Mouse (Mus musculus) midbrain, embryonic 11.5 days (tissue): ENCODE data around the gene Ilkap. TPM values are rescaled to one million over a fixed set of nuclear protein-coding genes. Genes with fewer than 3 reads are reported as not detected.

Experiments
- ATAC-seq: fragments of 200-750 bp; cut with Nextera tagmentation; 2 replicates; pipeline ENCODE4 v1.8.0; 2017; ENCODE audit warnings: moderate TSS enrichment, moderate library complexity; ENCODE audit not compliant: low FRiP score
- DNase-seq: peaks from one replicate; pipeline ENCODE4 v3.0.0; 2015; ENCODE audit warnings: low spot score; ENCODE audit errors: missing footprints
- H3K27ac ChIP-seq: fragments of 300-500 bp; sonication (generic); 2 replicates; pipeline ENCODE4 v1.5.1; 2014; ENCODE audit warnings: low read depth, low read length
- H3K27me3 ChIP-seq: fragments of 300-500 bp; sonication (generic); 2 replicates; pipeline ENCODE4 v1.6.1; 2014; ENCODE audit warnings: mild to moderate bottlenecking, low read length, moderate library complexity, mixed read lengths; ENCODE audit not compliant: control insufficient read depth, insufficient read depth
- H3K36me3 ChIP-seq: fragments of 300-500 bp; sonication (generic); 2 replicates; pipeline ENCODE4 v1.6.1; 2014; ENCODE audit warnings: mild to moderate bottlenecking, low read length, moderate library complexity, mixed read lengths; ENCODE audit not compliant: control insufficient read depth, insufficient read depth
- H3K4me1 ChIP-seq: fragments of 300-500 bp; sonication (generic); 2 replicates; pipeline ENCODE4 v1.6.1; 2014; ENCODE audit warnings: low read length; ENCODE audit not compliant: control insufficient read depth, insufficient read depth
- H3K4me2 ChIP-seq: fragments of 300-500 bp; sonication (generic); 2 replicates; pipeline ENCODE4 v1.6.1; 2014; ENCODE audit warnings: mild to moderate bottlenecking, moderate library complexity
- H3K4me3 ChIP-seq: fragments of 300-500 bp; sonication (generic); 2 replicates; pipeline ENCODE4 v1.5.1; 2014; ENCODE audit warnings: low read depth, low read length
- H3K9ac ChIP-seq: fragments of 300-500 bp; sonication (generic); 2 replicates; pipeline ENCODE4 v1.6.1; 2014; ENCODE audit warnings: low read length
- H3K9me3 ChIP-seq: fragments of 300-500 bp; sonication (generic); 2 replicates; pipeline ENCODE4 v1.6.1; 2016; ENCODE audit warnings: low read length; ENCODE audit not compliant: control insufficient read depth
- WGBS: fragments of 180-500 bp; shearing (Covaris S2); extraction: QIAGEN DNeasy Blood & Tissue Kit; methylation state at CpG from one replicate; pipeline ENCODE4 v1.1.7; 2014; 5-methylcytosine and 5-hydroxymethylcytosine counted together
- polyA plus RNA-seq: library from polyadenylated mRNA; unstranded; fragments of >200 nt; fragmentation: Nextera tagmentation; extraction: Ambion mirVana; gene quantifications from 2 replicates; pipeline ENCODE4 v1.2.1, GENCODE M21; 2014

Gene Ilkap
- polyA plus RNA-seq, 1 experiment from 2014 or later, result 169 TPM

- Histone ChIP-seq H3K36me3 (no peaks in the 10 kb centered on the region), H3K4me1 (no peaks in the 10 kb centered on the region), H3K9me3 (no peaks in the 10 kb centered on the region), H3K4me2 (no peak overlapping the region), H3K4me3 (no peak overlapping the region), H3K27ac (no peak overlapping the region), H3K27me3 (no peaks in the 10 kb centered on the region), H3K9ac (no peak overlapping the region)
- ATAC-seq (no peak), DNase-seq (no peak)
- WGBS, result 78% methylated on average over 2 of the region's 2 CpGs
Observed at GRCm38 (mm10) chr1:91324646-91325045, 74.0 kb downstream of the Ilkap start.

Other genes starting within 250 kb of the Ilkap start
- gene Ramp1, start 219.0 kb downstream of the Ilkap start, polyA plus RNA-seq, result 0.50 and 0.85 TPM in 2 replicates
- gene Ube2f, start 148.5 kb downstream of the Ilkap start, polyA plus RNA-seq, result 88.5 and 95.6 TPM in 2 replicates
- 10.1 and 11.0 TPM in 2 replicates for gene Scly, start 100.5 kb downstream of the Ilkap start, polyA plus RNA-seq
- gene Espnl, start 76.7 kb downstream of the Ilkap start, polyA plus RNA-seq, result 0.08 and 0.11 TPM in 2 replicates
- 0.10 and 0.26 TPM in 2 replicates for gene Klhl30, start 47.8 kb downstream of the Ilkap start, polyA plus RNA-seq
- gene Erfe, start 32.4 kb downstream of the Ilkap start, polyA plus RNA-seq, result 0.52 and 0.73 TPM in 2 replicates
- 300 and 322 TPM in 2 replicates for gene Hes6, start 15.2 kb upstream of the Ilkap start, polyA plus RNA-seq
- 1.5 and 1.6 TPM in 2 replicates for gene Per2, start 60.5 kb upstream of the Ilkap start, polyA plus RNA-seq
- gene Traf3ip1, start 95.8 kb upstream of the Ilkap start, polyA plus RNA-seq, result 6.0 and 7.3 TPM in 2 replicates
- 9.4 and 9.8 TPM in 2 replicates for gene Asb1, start 141.7 kb upstream of the Ilkap start, polyA plus RNA-seq